Mouse (Mus musculus) hindbrain, embryonic 10.5 days (tissue): ENCODE measurements around the gene Map6. TPM values are rescaled to one million over a fixed set of nuclear protein-coding genes. Genes with fewer than 3 reads are reported as not detected.

Source experiments
- DNase-seq: peaks from one replicate; pipeline ENCODE4 v3.0.0-alpha.2; 2017; ENCODE audit warnings: low spot score
- H3K27ac ChIP-seq: fragments of 300-500 bp; sonication (generic); 2 replicates; pipeline ENCODE4 v1.5.1; 2016; ENCODE audit warnings: mild to moderate bottlenecking, moderate library complexity
- H3K27me3 ChIP-seq: fragments of 300-500 bp; sonication (generic); 2 replicates; pipeline ENCODE4 v1.6.1; 2016; ENCODE audit warnings: mild to moderate bottlenecking; ENCODE audit not compliant: poor library complexity, insufficient read depth, severe bottlenecking
- H3K36me3 ChIP-seq: fragments of 300-500 bp; sonication (generic); 2 replicates; pipeline ENCODE4 v1.6.1; 2016; ENCODE audit warnings: mild to moderate bottlenecking, moderate library complexity
- H3K4me1 ChIP-seq: fragments of 300-500 bp; sonication (generic); replicated peaks from 2 replicates; pipeline ENCODE4 v1.6.1; 2016; ENCODE audit warnings: mild to moderate bottlenecking
- H3K4me3 ChIP-seq: fragments of 300-500 bp; sonication (generic); 2 replicates; pipeline ENCODE4 v1.5.1; 2016; ENCODE audit warnings: mild to moderate bottlenecking, moderate library complexity
- H3K9me3 ChIP-seq: fragments of 300-500 bp; sonication (generic); 2 replicates; pipeline ENCODE4 v1.6.1; 2016; ENCODE audit warnings: mild to moderate bottlenecking, moderate library complexity
- WGBS: fragments of 180-500 bp; shearing (Covaris S2); methylation state at CpG from one replicate; pipeline ENCODE4 v1.1.7; 2016; 5-methylcytosine and 5-hydroxymethylcytosine counted together
- polyA plus RNA-seq: library from polyadenylated mRNA; unstranded; fragments of >200 nt; fragmentation: Nextera tagmentation; extraction: Ambion mirVana; gene quantifications from 2 replicates; pipeline ENCODE4 v1.2.1, GENCODE M21; 2016

Map6 gene
- polyA plus RNA-seq, 1 experiment from 2014 or later = 65.5 TPM

- Histone ChIP-seq H3K4me1 (peaks cover 66% of the 10 kb centered on the region), H3K27ac (peak overlapping the region; percentile 90), H3K4me3 (peak overlapping the region; percentile 80), H3K36me3 (no peaks in the 10 kb centered on the region), H3K9me3 (no peaks in the 10 kb centered on the region), H3K27me3 (peaks cover 69% of the 10 kb centered on the region)
- no peak for DNase-seq
- under 1% methylated on average over 29 of the region's 29 CpGs for WGBS
These were observed 1.3 kb downstream of the Map6 start for GRCm38 (mm10) chr7:99268506-99268900.

- peak overlapping the region; percentile 80 for H3K4me3 ChIP-seq
- 7% methylated on average over 42 of the region's 42 CpGs for WGBS
- H3K36me3 ChIP-seq = no peaks in the 10 kb centered on the region
- peaks cover 71% of the 10 kb centered on the region for H3K4me1 ChIP-seq
- peaks cover 69% of the 10 kb centered on the region for H3K27me3 ChIP-seq
- peak; percentile 25 for DNase-seq
- peak overlapping the region; percentile 90 for H3K27ac ChIP-seq
- no peaks in the 10 kb centered on the region for H3K9me3 ChIP-seq
These were observed 2.0 kb downstream of the Map6 start for GRCm38 (mm10) chr7:99268951-99269945.

- H3K27ac ChIP-seq = peak overlapping the region; percentile 76
- 72% methylated on average over 9 of the region's 9 CpGs for WGBS
These were observed 4.4 kb downstream of the Map6 start for GRCm38 (mm10) chr7:99271630-99272029.

GRCm38 (mm10) chr7:99275131-99275530 lies 7.9 kb downstream of the Map6 start:
- DNase-seq = no peak
- H3K27ac ChIP-seq = no peak overlapping the region
- H3K27me3 ChIP-seq = peaks cover 15% of the 10 kb centered on the region
- WGBS = 78% methylated on average over 6 of the region's 6 CpGs
- H3K9me3 ChIP-seq = no peaks in the 10 kb centered on the region
- peaks cover 41% of the 10 kb centered on the region for H3K4me1 ChIP-seq
- peaks cover 22% of the 10 kb centered on the region for H3K36me3 ChIP-seq
- H3K4me3 ChIP-seq = no peak overlapping the region

More at GRCm38 (mm10) chr7:99271630-99272029, 4.4 kb downstream of the Map6 start:
- no peak for DNase-seq
- H3K4me1 ChIP-seq = peaks cover 70% of the 10 kb centered on the region
- no peaks in the 10 kb centered on the region for H3K9me3 ChIP-seq
- peak overlapping the region; percentile 80 for H3K4me3 ChIP-seq
- H3K27me3 ChIP-seq = peaks cover 50% of the 10 kb centered on the region
- H3K36me3 ChIP-seq = 0 out of 2 replicates have a peak, but pooled peaks cover 4% of the 10 kb centered on the region

- DNase-seq = no peak
- Histone ChIP-seq H3K9me3 (no peaks in the 10 kb centered on the region), H3K27ac (no peak overlapping the region), H3K4me3 (no peak overlapping the region), H3K27me3 (no peaks in the 10 kb centered on the region), H3K36me3 (peaks cover 22% of the 10 kb centered on the region), H3K4me1 (peaks cover 25% of the 10 kb centered on the region)
- 86% methylated on average over 1 of the region's 1 CpGs for WGBS
These were observed 9.4 kb downstream of the Map6 start for GRCm38 (mm10) chr7:99276679-99277078.

- DNase-seq = no peak
- Histone ChIP-seq H3K9me3 (no peaks in the 10 kb centered on the region), H3K36me3 (peaks cover 28% of the 10 kb centered on the region), H3K4me1 (peaks cover 18% of the 10 kb centered on the region), H3K4me3 (no peak overlapping the region), H3K27me3 (no peaks in the 10 kb centered on the region), H3K27ac (no peak overlapping the region)
- 92% methylated on average over 8 of the region's 8 CpGs for WGBS
These were observed 11.1 kb downstream of the Map6 start for GRCm38 (mm10) chr7:99278309-99278708.

- Histone ChIP-seq H3K9me3 (no peaks in the 10 kb centered on the region), H3K4me1 (peaks cover 12% of the 10 kb centered on the region; the same call in 1 of the 2 replicates), H3K27me3 (no peaks in the 10 kb centered on the region), H3K27ac (no peak overlapping the region), H3K36me3 (peaks cover 31% of the 10 kb centered on the region), H3K4me3 (no peak overlapping the region)
- WGBS = 76% methylated on average over 8 of the region's 8 CpGs
- DNase-seq = no peak
These were observed 12.3 kb downstream of the Map6 start for GRCm38 (mm10) chr7:99279586-99279985.

GRCm38 (mm10) chr7:99287287-99287686 lies 20.0 kb downstream of the Map6 start:
- peak; percentile 79 for DNase-seq
- H3K4me1 ChIP-seq = peaks cover 44% of the 10 kb centered on the region
- H3K9me3 ChIP-seq = peaks cover 14% of the 10 kb centered on the region
- H3K27ac ChIP-seq = peak overlapping the region; percentile 81
- H3K4me3 ChIP-seq = no peak overlapping the region
- peaks cover 25% of the 10 kb centered on the region for H3K36me3 ChIP-seq
- 24% methylated on average over 3 of the region's 3 CpGs for whole genome bisulfite sequencing
- no peaks in the 10 kb centered on the region for H3K27me3 ChIP-seq

GRCm38 (mm10) chr7:99290008-99290407 lies 22.8 kb downstream of the Map6 start:
- DNase-seq = no peak
- Histone ChIP-seq H3K4me1 (peaks cover 48% of the 10 kb centered on the region), H3K4me3 (no peak overlapping the region), H3K9me3 (peaks cover 17% of the 10 kb centered on the region), H3K36me3 (peaks cover 48% of the 10 kb centered on the region), H3K27ac (no peak overlapping the region), H3K27me3 (no peaks in the 10 kb centered on the region)
- 79% methylated on average over 8 of the region's 8 CpGs for WGBS

- Histone ChIP-seq H3K9me3 (peaks cover 13% of the 10 kb centered on the region), H3K36me3 (peaks cover 47% of the 10 kb centered on the region), H3K27ac (peak overlapping the region; percentile 10), H3K27me3 (no peaks in the 10 kb centered on the region), H3K4me3 (no peak overlapping the region), H3K4me1 (peaks cover 51% of the 10 kb centered on the region)
- WGBS = 61% methylated on average over 6 of the region's 6 CpGs
- DNase-seq = no peak
These were observed 23.7 kb downstream of the Map6 start for GRCm38 (mm10) chr7:99290925-99291324.

- 87% methylated on average over 2 of the region's 2 CpGs for WGBS
- no peak overlapping the region for H3K27ac ChIP-seq
- H3K36me3 ChIP-seq = peaks cover 41% of the 10 kb centered on the region
- H3K4me1 ChIP-seq = peaks cover 29% of the 10 kb centered on the region
- H3K9me3 ChIP-seq = 0 out of 2 replicates have a peak, but pooled peaks cover 4% of the 10 kb centered on the region
- H3K4me3 ChIP-seq = no peak overlapping the region
- no peaks in the 10 kb centered on the region for H3K27me3 ChIP-seq
- no peak for DNase-seq
These were observed 27.0 kb downstream of the Map6 start for GRCm38 (mm10) chr7:99294198-99294780.

- no peaks in the 10 kb centered on the region for H3K27me3 ChIP-seq
- 74% methylated on average over 8 of the region's 8 CpGs for WGBS
- peaks cover 26% of the 10 kb centered on the region for H3K4me1 ChIP-seq
- H3K4me3 ChIP-seq = no peak overlapping the region
- H3K27ac ChIP-seq = no peak overlapping the region
- H3K9me3 ChIP-seq = 0 out of 2 replicates have a peak, but pooled peaks cover 4% of the 10 kb centered on the region
- H3K36me3 ChIP-seq = peaks cover 41% of the 10 kb centered on the region
- no peak for DNase-seq
These were observed 27.9 kb downstream of the Map6 start for GRCm38 (mm10) chr7:99295104-99295503.
